8 mouse cellular contexts compared by ENCODE assay signal in genomic region chr10:19907246-19907804, GRCm38 (mm10). TPM values are rescaled to one million over a fixed set of nuclear protein-coding genes. Genes with fewer than 3 reads are reported as not detected.
DNase-seq lines count a peak whose midpoint lies in the region; ATAC-seq and TF ChIP-seq lines count a peak whose summit lies in the region.

TSS of gene Pex7 (minus strand) at chr10:19907689.

- TF ChIP-seq POLR2A in CH12.LX (IDR thresholded peaks at IDR 0.05; ENCODE audit: low read depth, low read length): peak; percentile 83

- peak; percentile 47 for TF ChIP-seq RAD21 in CH12.LX (IDR thresholded peaks at IDR 0.05; ENCODE audit: low read depth, low read length)

- in situ Hi-C loops in CH12.LX (cut with MboI; ENCODE audit: low pct_ligation_motif_present, low pct_unique_long_range_greater_than_20kb, low sequenced_read_pairs): no loop called here

- peak within 1 kb of the TSS; percentile 51 to 96 (median 73) for H3K4me3 ChIP-seq in CH12.LX (replicated peaks in 1 of 3; ENCODE audit: low read depth in 2 of 3, low read length in 2 of 3, poor library complexity in 1 of 3)
- peak within 1 kb of the TSS; percentile 76 for H3K4me3 ChIP-seq in forebrain, embryonic 12.5 days (replicated peaks)
- H3K4me3 ChIP-seq in heart, postnatal 0 days (ENCODE audit: low read depth, low read length): peak within 1 kb of the TSS; percentile 82
- peak within 1 kb of the TSS; percentile 67 for H3K4me3 ChIP-seq in liver, embryonic 16.5 days (ENCODE audit: low read depth, low read length)
- peak within 1 kb of the TSS; percentile 65 for H3K4me3 ChIP-seq in neural tube, embryonic 14.5 days (ENCODE audit: low read depth, low read length)

- peak; percentile 54 to 89 for TF ChIP-seq CTCF in CH12.LX (conservative IDR thresholded peaks at IDR 0.05 in 1 of 2, IDR thresholded peaks at IDR 0.05 in 1 of 2; ENCODE audit: low read depth in 2 of 2, low read length in 2 of 2)
- TF ChIP-seq CTCF in heart, postnatal 0 days (IDR thresholded peaks at IDR 0.05; ENCODE audit: low read depth): peak; percentile 68

- dilution Hi-C loops in CH12.LX (cut with MboI; ENCODE audit: extremely low pct_ligation_motif_present, extremely low pct_unique_long_range_greater_than_20kb, low sequenced_read_pairs): no loop called here

- H3K27me3 ChIP-seq in CH12.LX (replicated peaks): no peaks in the 10 kb centered on the region
- 0 out of 2 replicates have a peak, but pooled peaks cover 5% of the 10 kb centered on the region for H3K27me3 ChIP-seq in forebrain, embryonic 12.5 days
- no peaks in the 10 kb centered on the region for H3K27me3 ChIP-seq in heart, postnatal 0 days (ENCODE audit: control insufficient read depth, insufficient read depth, low read length)
- no peaks in the 10 kb centered on the region for H3K27me3 ChIP-seq in liver, embryonic 16.5 days (ENCODE audit: control insufficient read depth, insufficient read depth, low read depth, low read length)
- no peaks in the 10 kb centered on the region for H3K27me3 ChIP-seq in neural tube, embryonic 14.5 days (ENCODE audit: control insufficient read depth, insufficient read depth, low read length)

- no peaks in the 10 kb centered on the region for H3K79me2 ChIP-seq in CH12.LX (replicated peaks; ENCODE audit: control insufficient read depth, extremely low read depth, insufficient read depth, poor library complexity, severe bottlenecking)

- under 1% methylated on average over 58 of the region's 60 CpGs for whole genome bisulfite sequencing in forebrain, embryonic 12.5 days
- under 1% methylated on average over 50 of the region's 60 CpGs for WGBS in heart, postnatal 0 days
- WGBS in liver, embryonic 16.5 days (ENCODE audit: insufficient replicate concordance): under 1% methylated on average over 51 of the region's 60 CpGs
- under 1% methylated on average over 60 of the region's 60 CpGs for WGBS in neural tube, embryonic 14.5 days

- peak within 1 kb of the TSS; percentile 82 for H3K4me2 ChIP-seq in CH12.LX (ENCODE audit: insufficient read depth, low read depth, poor library complexity, severe bottlenecking)
- peak within 1 kb of the TSS; percentile 31 for H3K4me2 ChIP-seq in forebrain, embryonic 12.5 days
- H3K4me2 ChIP-seq in heart, postnatal 0 days (ENCODE audit: low read depth, low read length): peak within 1 kb of the TSS; percentile 46
- peak within 1 kb of the TSS; percentile 32 for H3K4me2 ChIP-seq in liver, embryonic 16.5 days (ENCODE audit: low read depth, low read length)
- no peak within 1 kb of the TSS for H3K4me2 ChIP-seq in neural tube, embryonic 14.5 days (ENCODE audit: low read depth, low read length)

- H3K36me3 ChIP-seq in CH12.LX (replicated peaks in 1 of 2; ENCODE audit: control insufficient read depth in 1 of 2, insufficient read depth in 1 of 2, low read length in 1 of 2): peaks cover 0 to 26% of the 10 kb centered on the region in 2 experiments
- H3K36me3 ChIP-seq in forebrain, embryonic 12.5 days (replicated peaks): no peaks in the 10 kb centered on the region; the same call in 1 of the 2 replicates
- H3K36me3 ChIP-seq in heart, postnatal 0 days (replicated peaks; ENCODE audit: control insufficient read depth, insufficient read depth, low read length): no peaks in the 10 kb centered on the region
- no peaks in the 10 kb centered on the region for H3K36me3 ChIP-seq in liver, embryonic 16.5 days (ENCODE audit: control insufficient read depth, insufficient read depth)
- H3K36me3 ChIP-seq in neural tube, embryonic 14.5 days (ENCODE audit: control insufficient read depth, insufficient read depth, low read length): no peaks in the 10 kb centered on the region

- H3K27ac ChIP-seq in CH12.LX (ENCODE audit: insufficient read depth, low read depth): peak within 1 kb of the TSS; percentile 92
- H3K27ac ChIP-seq in forebrain, embryonic 12.5 days: peak within 1 kb of the TSS; percentile 96
- peak within 1 kb of the TSS; percentile 97 for H3K27ac ChIP-seq in heart, postnatal 0 days (ENCODE audit: low read depth)
- H3K27ac ChIP-seq in liver, embryonic 16.5 days (ENCODE audit: low read length): peak within 1 kb of the TSS; percentile 74
- H3K27ac ChIP-seq in neural tube, embryonic 14.5 days (ENCODE audit: low read depth, low read length): peak within 1 kb of the TSS; percentile 98

- no peak for TF ChIP-seq EP300 in CH12.LX (IDR thresholded peaks at IDR 0.05; ENCODE audit: low read length)
- no peak for TF ChIP-seq EP300 in heart, postnatal 0 days (IDR thresholded peaks at IDR 0.05; ENCODE audit: low read depth)

- DNase-seq in CH12.LX (ENCODE audit: extremely low read depth): peak; percentile 93
- DNase-seq in c-Kit-positive CD71-positive TER-119-negative erythroid progenitor cells, embryonic 14.5 days (ENCODE audit: low read depth): peak; percentile 80
- peak; percentile 91 for DNase-seq in heart, postnatal 0 days (ENCODE audit: low spot score)
- peak; percentile 95 to 97 for DNase-seq in kidney, postnatal 4 days
- peak; percentile 95 for DNase-seq in testis, postnatal 10 days (ENCODE audit: low spot score)

- peak within 1 kb of the TSS; percentile 96 for H3K9ac ChIP-seq in CH12.LX (ENCODE audit: insufficient read depth, low read depth)
- peak within 1 kb of the TSS; percentile 78 for H3K9ac ChIP-seq in forebrain, embryonic 12.5 days
- H3K9ac ChIP-seq in heart, postnatal 0 days (replicated peaks; ENCODE audit: low read depth, low read length): peak within 1 kb of the TSS; percentile 84
- peak within 1 kb of the TSS; percentile 69 for H3K9ac ChIP-seq in liver, embryonic 16.5 days (ENCODE audit: low read depth, low read length)
- H3K9ac ChIP-seq in neural tube, embryonic 14.5 days (replicated peaks; ENCODE audit: low read depth, low read length): peak within 1 kb of the TSS; percentile 78

- no peaks in the 10 kb centered on the region for H3K9me3 ChIP-seq in CH12.LX (replicated peaks; ENCODE audit: low read length)
- H3K9me3 ChIP-seq in forebrain, embryonic 12.5 days: no peaks in the 10 kb centered on the region
- H3K9me3 ChIP-seq in heart, postnatal 0 days (replicated peaks; ENCODE audit: control insufficient read depth, low read length): no peaks in the 10 kb centered on the region
- no peaks in the 10 kb centered on the region for H3K9me3 ChIP-seq in liver, embryonic 16.5 days (replicated peaks; ENCODE audit: control insufficient read depth, low read length)
- no peaks in the 10 kb centered on the region for H3K9me3 ChIP-seq in neural tube, embryonic 14.5 days (ENCODE audit: control insufficient read depth, low read length)

- ATAC-seq in forebrain, embryonic 12.5 days (ENCODE audit: low FRiP score): peak; percentile 97
- peak; percentile 98 for ATAC-seq in heart, postnatal 0 days (ENCODE audit: insufficient read depth, low read depth)
- peak; percentile 95 for ATAC-seq in liver, embryonic 16.5 days (ENCODE audit: low read depth)
- peak; percentile 99 for ATAC-seq in neural tube, embryonic 14.5 days (ENCODE audit: low read depth)

- H3K4me1 ChIP-seq in CH12.LX (ENCODE audit: control insufficient read depth in 1 of 2, insufficient read depth in 2 of 2): peaks cover 0 to 25% of the 10 kb centered on the region in 2 experiments; a peak in 2 of 4 replicates
- no peaks in the 10 kb centered on the region for H3K4me1 ChIP-seq in forebrain, embryonic 12.5 days
- no peaks in the 10 kb centered on the region for H3K4me1 ChIP-seq in heart, postnatal 0 days (ENCODE audit: control insufficient read depth, insufficient read depth)
- H3K4me1 ChIP-seq in liver, embryonic 16.5 days (ENCODE audit: control insufficient read depth, low read depth, low read length): no peaks in the 10 kb centered on the region; the same call in none of the 2 replicates
- no peaks in the 10 kb centered on the region for H3K4me1 ChIP-seq in neural tube, embryonic 14.5 days (ENCODE audit: control insufficient read depth, insufficient read depth, low read length)

TF ChIP-seq in CH12.LX, 34 proteins besides CTCF, POLR2A, EP300 and RAD21 (continues in another document):
- peak; percentile 54 for TF ChIP-seq IRF4 (IDR thresholded peaks at IDR 0.05; ENCODE audit: low read depth, low read length)
- TF ChIP-seq ELF1 (IDR thresholded peaks at IDR 0.05; ENCODE audit: low read depth, low read length): peak; percentile 90
- TF ChIP-seq KAT2A (IDR thresholded peaks at IDR 0.05; ENCODE audit: insufficient replicate concordance, low read length): peak; percentile 88
- TF ChIP-seq SMC3 (IDR thresholded peaks at IDR 0.05; ENCODE audit: low read depth, low read length): peak; percentile 64
- peak; percentile 72 for TF ChIP-seq NELFE (IDR thresholded peaks at IDR 0.05; ENCODE audit: low read depth, low read length)
- TF ChIP-seq NRF1 (IDR thresholded peaks at IDR 0.05; ENCODE audit: low read depth, low read length): peak; percentile 46; the same call in 1 of the 2 replicates
- no peak for TF ChIP-seq E2F4 (IDR thresholded peaks at IDR 0.05; ENCODE audit: insufficient replicate concordance, low read depth, low read length)
- TF ChIP-seq USF1 (IDR thresholded peaks at IDR 0.05; ENCODE audit: low read depth, low read length): no peak
- peak; percentile 54; the same call in 1 of the 2 replicates for TF ChIP-seq MEF2A (IDR thresholded peaks at IDR 0.05; ENCODE audit: borderline replicate concordance, low read depth, low read length)
- 0 out of 2 replicates have a peak, but pooled peaks have one; percentile 53 for TF ChIP-seq RCOR1 (conservative IDR thresholded peaks at IDR 0.05; ENCODE audit: low read depth, low read length)
- TF ChIP-seq SIN3A (IDR thresholded peaks at IDR 0.05; ENCODE audit: low read length): peak; percentile 29; the same call in 1 of the 2 replicates
- TF ChIP-seq TCF12 (IDR thresholded peaks at IDR 0.05; ENCODE audit: low read depth, low read length): peak; percentile 58
- TF ChIP-seq BHLHE40 (IDR thresholded peaks at IDR 0.05; ENCODE audit: low read depth, low read length): 0 out of 2 replicates have a peak, but pooled peaks have one; percentile 17
- peak; percentile 96 for TF ChIP-seq HCFC1 (IDR thresholded peaks at IDR 0.05; ENCODE audit: low read depth, low read length)
- TF ChIP-seq UBTF (IDR thresholded peaks at IDR 0.05; ENCODE audit: low read depth, low read length): no peak
- peak; percentile 70; the same call in 1 of the 2 replicates for TF ChIP-seq CHD2 (IDR thresholded peaks at IDR 0.05; ENCODE audit: low read length)
- TF ChIP-seq ZNF384 (IDR thresholded peaks at IDR 0.05; ENCODE audit: low read depth, low read length): peak; percentile 14; the same call in 1 of the 2 replicates

RNA-seq across cellular contexts. Expression of gene Pex7, which starts in this region (rescaled TPM):
- total RNA-seq in CH12.LX (2012; rRNA removed) (26.5 and 28.0 TPM in 2 replicates), CH12.LX (2014; rRNA removed) (53.1 and 53.6 TPM in 2 replicates)
- 30.2 and 32.4 TPM in 2 replicates for polyA plus RNA-seq in CH12.LX (2012; ENCODE audit: insufficient read length, low read depth)
- polyA plus RNA-seq in forebrain, embryonic 12.5 days (2016; fragmentation: Nextera tagmentation; extraction: Ambion mirVana): 25.4 and 26.0 TPM in 2 replicates
- total RNA-seq in heart, postnatal 0 days (2014; rRNA removed; ENCODE audit: low replicate concordance): 21.8 and 24.2 TPM in 2 replicates
- 43.5 and 46.7 TPM in 2 replicates for polyA plus RNA-seq in heart, postnatal 0 days (2015; fragmentation: Nextera tagmentation; extraction: Ambion mirVana)
- 29.5 and 33.1 TPM in 2 replicates for polyA plus RNA-seq in liver, embryonic 16.5 days (2015; fragmentation: Nextera tagmentation; extraction: Ambion mirVana)
- polyA plus RNA-seq in neural tube, embryonic 14.5 days (2014; fragmentation: Nextera tagmentation; extraction: Ambion mirVana): 33.8 and 35.0 TPM in 2 replicates

Comparison
In these comparisons a context has a peak if more than half of its experiments do, and no peak if none do; other contexts are left out.
1. Peak in every context shown above with its lines: DNase-seq, ATAC-seq, H3K4me3 ChIP-seq and H3K27ac ChIP-seq.